Mouse (Mus musculus) lung, postnatal 0 days (tissue): ENCODE measurements at regions not wholly inside any gene's neighbourhood (a gene's known extent, or its start where the extent isn't known, plus 50 kb on each side); places are given as distances from the start of the nearest gene placed in this dataset.

Experiments used
- CTCF ChIP-seq: IDR thresholded peaks from 2 replicates; pipeline ENCODE4 v1.5.1; 2016; ENCODE audit warnings: antibody characterized with exemption, mild to moderate bottlenecking
- EP300 ChIP-seq: IDR thresholded peaks from 2 replicates; pipeline ENCODE4 v1.6.1; 2016; ENCODE audit warnings: antibody characterized with exemption, mild to moderate bottlenecking, control low read depth

GRCm38 (mm10) chr8:34397583-34398411, 286.3 kb upstream of the Gm10131 start:
- TF ChIP-seq CTCF (no peak), EP300 (no peak)
